Mouse (Mus musculus): ENCODE data around the gene Ccdc57. TPM values are rescaled to one million over a fixed set of nuclear protein-coding genes. Genes with fewer than 3 reads are reported as not detected.
"Not testable (repeated sequence)": the region's sequence is repeated elsewhere in the genome, so short reads cannot be mapped to it uniquely, and the experiment has no call there.

Ccdc57 gene
- total and polyA plus RNA-seq, 3 experiments = 2.5 to 4.2 (median 2.8) TPM

GRCm38 (mm10) chr11:120844329-120844728, 88.3 kb downstream of the Ccdc57 start:
- DNase-seq (ENCODE audit: low spot score) (no peak), ATAC-seq (ENCODE audit: extremely low read depth, insufficient number of reproducible peaks, low FRiP score, poor library complexity, severe bottlenecking) (no peak)
- H3K4me1 ChIP-seq (ENCODE audit: insufficient read depth, low read depth, low read length) = no peaks in the 10 kb centered on the region
- no peaks in the 10 kb centered on the region for H3K9me3 ChIP-seq (replicated peaks)
- H3K27me3 ChIP-seq (ENCODE audit: insufficient read depth, low read length) = peaks cover 5% of the 10 kb centered on the region; the same call in 1 of the 2 replicates
- TF ChIP-seq POLR2AphosphoS5 (IDR thresholded peaks at IDR 0.05; ENCODE audit: insufficient replicate concordance, low read depth, low read length) (no peak), GATA1 (IDR thresholded peaks at IDR 0.05; ENCODE audit: borderline replicate concordance, low read length) (no peak), CTCF (IDR thresholded peaks at IDR 0.05; ENCODE audit: low read depth, low read length) (no peak), TAL1 (conservative IDR thresholded peaks at IDR 0.05; ENCODE audit: low read depth, low read length) (no peak), GATA2 (IDR thresholded peaks at IDR 0.05; ENCODE audit: borderline replicate concordance, low read depth, low read length) (no peak)
- H3K36me3 ChIP-seq (replicated peaks) = peaks cover 3% of the 10 kb centered on the region
- no peak overlapping the region for H3K4me3 ChIP-seq (ENCODE audit: low read depth, low read length)

DNA sequence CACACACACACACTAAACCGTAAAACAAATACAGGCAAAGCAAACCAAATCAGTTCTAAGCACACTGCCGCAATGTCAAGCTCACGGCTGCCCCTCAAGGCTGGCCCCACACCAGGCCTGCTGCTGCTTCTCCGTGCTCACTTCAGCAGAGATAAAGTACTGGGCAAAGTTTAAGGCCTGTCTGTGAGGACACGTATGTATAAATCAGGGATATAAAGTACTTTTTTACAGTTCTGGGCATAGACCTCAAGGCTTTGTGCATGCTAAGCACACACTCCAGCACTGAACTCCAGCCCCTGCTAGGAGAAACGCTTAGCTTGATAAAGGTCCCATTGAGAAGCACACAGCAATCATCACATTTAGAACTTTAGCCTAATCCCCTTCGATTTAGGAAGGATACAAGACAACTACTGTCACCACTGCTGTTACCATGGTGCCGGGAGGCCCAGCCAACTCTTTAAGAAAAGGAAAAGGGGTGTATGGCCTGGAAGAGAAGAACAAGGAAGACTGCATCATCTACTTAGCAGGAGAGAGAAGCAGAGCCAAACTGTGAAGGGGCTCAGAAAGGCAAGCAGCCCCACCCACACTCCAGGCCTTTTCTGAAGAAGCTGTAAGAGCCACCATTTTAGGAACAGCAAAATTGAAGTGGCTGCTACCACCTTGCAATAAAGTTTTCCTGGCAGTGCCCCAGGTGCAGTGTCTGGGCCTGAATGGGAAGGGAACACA, 99.0 kb downstream of the Ccdc57 start:
- H3K9me3 ChIP-seq (replicated peaks) = no peaks in the 10 kb centered on the region
- ATAC-seq (ENCODE audit: extremely low read depth, insufficient number of reproducible peaks, low FRiP score, poor library complexity, severe bottlenecking) = no peak
- no peak for DNase-seq (ENCODE audit: low spot score)
- no peaks in the 10 kb centered on the region for H3K4me1 ChIP-seq (ENCODE audit: insufficient read depth, low read depth, low read length)
- peaks cover 21% of the 10 kb centered on the region for H3K27me3 ChIP-seq (ENCODE audit: insufficient read depth, low read length)
- H3K36me3 ChIP-seq (replicated peaks) = peaks cover 4% of the 10 kb centered on the region
- H3K4me3 ChIP-seq (ENCODE audit: low read depth, low read length) = no peak overlapping the region
- no peak for TF ChIP-seq TAL1 (conservative IDR thresholded peaks at IDR 0.05; ENCODE audit: low read depth, low read length)
- no peak for TF ChIP-seq GATA2 (IDR thresholded peaks at IDR 0.05; ENCODE audit: borderline replicate concordance, low read depth, low read length)

DNA sequence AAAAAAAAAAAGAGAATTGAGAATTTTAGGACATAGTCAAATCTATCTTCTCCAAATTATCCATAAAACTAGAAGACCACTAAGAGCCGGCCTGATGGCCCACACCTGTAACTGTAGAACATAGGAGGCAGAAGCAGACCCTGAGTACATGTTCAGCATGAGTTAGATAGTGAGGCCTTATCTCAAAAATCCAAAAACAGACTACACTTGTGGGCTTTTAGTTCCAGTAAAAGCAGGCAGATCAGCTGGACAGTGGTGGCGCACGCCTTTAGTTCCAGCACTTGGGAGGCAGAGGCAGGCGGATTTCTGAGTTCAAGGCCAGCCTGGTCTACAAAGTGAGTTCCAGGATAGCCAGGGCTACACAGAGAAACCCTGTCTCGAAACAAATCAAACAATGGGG, 99.7 kb downstream of the Ccdc57 start:
- H3K36me3 ChIP-seq (replicated peaks); H3K4me3 ChIP-seq (ENCODE audit: low read depth, low read length); H3K4me1 ChIP-seq (ENCODE audit: insufficient read depth, low read depth, low read length); H3K9me3 ChIP-seq (replicated peaks); ATAC-seq (ENCODE audit: extremely low read depth, insufficient number of reproducible peaks, low FRiP score, poor library complexity, severe bottlenecking); DNase-seq (ENCODE audit: low spot score): not testable (repeated sequence)
- H3K27me3 ChIP-seq (ENCODE audit: insufficient read depth, low read length) = peaks cover 29% of the 10 kb centered on the region

DNA sequence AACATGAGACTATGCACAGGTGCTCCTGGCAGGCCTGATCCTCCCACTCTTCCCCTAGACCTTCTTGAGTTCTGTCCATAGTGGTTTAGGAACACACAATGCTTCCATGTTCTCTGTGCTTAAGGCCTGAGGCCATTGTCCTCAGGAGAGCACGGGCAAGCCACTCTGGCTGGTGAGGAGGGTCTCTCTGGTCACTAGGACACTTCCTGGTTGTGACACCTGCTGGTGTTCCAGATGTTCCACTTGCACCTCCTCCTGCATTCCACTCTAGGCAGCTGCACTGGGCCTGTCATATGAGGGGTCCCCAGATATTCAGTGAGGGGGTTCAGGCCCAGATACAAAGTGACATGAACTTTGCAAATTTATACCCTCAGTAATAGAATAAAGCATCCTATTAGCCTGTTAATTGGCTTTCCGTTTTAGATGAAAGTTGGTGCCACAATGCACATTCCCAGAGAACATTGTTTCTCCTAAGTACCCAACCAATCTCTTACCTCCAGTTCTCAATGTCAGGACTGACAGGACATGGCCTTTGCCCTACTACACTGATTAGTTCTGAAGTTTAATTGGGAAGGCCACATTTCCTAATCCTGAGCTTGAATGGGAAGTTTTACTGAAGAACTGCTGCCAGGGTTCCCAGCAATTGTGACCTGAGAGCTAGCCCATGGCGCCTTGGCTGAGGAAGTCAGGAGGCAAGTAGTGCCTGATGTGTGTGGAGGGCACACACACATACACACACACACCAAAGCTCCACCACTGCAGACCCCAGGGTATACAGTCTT, 100.8 kb downstream of the Ccdc57 start:
- Histone ChIP-seq H3K4me3 (ENCODE audit: low read depth, low read length) (no peak overlapping the region), H3K4me1 (ENCODE audit: insufficient read depth, low read depth, low read length) (peaks cover 3% of the 10 kb centered on the region; the same call in 1 of the 2 replicates), H3K27me3 (ENCODE audit: insufficient read depth, low read length) (peaks cover 32% of the 10 kb centered on the region), H3K36me3 (replicated peaks) (peaks cover 4% of the 10 kb centered on the region), H3K9me3 (replicated peaks) (no peaks in the 10 kb centered on the region)
- DNase-seq (ENCODE audit: low spot score) = no peak
- ATAC-seq (ENCODE audit: extremely low read depth, insufficient number of reproducible peaks, low FRiP score, poor library complexity, severe bottlenecking) = no peak
- TF ChIP-seq GATA1 (IDR thresholded peaks at IDR 0.05; ENCODE audit: borderline replicate concordance, low read length) (no peak), TAL1 (conservative IDR thresholded peaks at IDR 0.05; ENCODE audit: low read depth, low read length) (no peak), POLR2AphosphoS5 (IDR thresholded peaks at IDR 0.05; ENCODE audit: insufficient replicate concordance, low read depth, low read length) (no peak)

- no peak for ATAC-seq (ENCODE audit: extremely low read depth, insufficient number of reproducible peaks, low FRiP score, poor library complexity, severe bottlenecking)
- peaks cover 32% of the 10 kb centered on the region for H3K27me3 ChIP-seq (ENCODE audit: insufficient read depth, low read length)
- no peak for DNase-seq (ENCODE audit: low spot score)
- H3K4me3 ChIP-seq (ENCODE audit: low read depth, low read length) = no peak overlapping the region
- H3K4me1 ChIP-seq (ENCODE audit: insufficient read depth, low read depth, low read length) = peaks cover 7% of the 10 kb centered on the region
- H3K36me3 ChIP-seq (replicated peaks) = peaks cover 12% of the 10 kb centered on the region
- TF ChIP-seq POLR2AphosphoS5 (IDR thresholded peaks at IDR 0.05; ENCODE audit: insufficient replicate concordance, low read depth, low read length) (no peak), CTCF (IDR thresholded peaks at IDR 0.05; ENCODE audit: low read depth, low read length) (no peak), GATA2 (IDR thresholded peaks at IDR 0.05; ENCODE audit: borderline replicate concordance, low read depth, low read length) (no peak), GATA1 (IDR thresholded peaks at IDR 0.05; ENCODE audit: borderline replicate concordance, low read length) (no peak), TAL1 (conservative IDR thresholded peaks at IDR 0.05; ENCODE audit: low read depth, low read length) (no peak)
- no peaks in the 10 kb centered on the region for H3K9me3 ChIP-seq (replicated peaks)
These were observed 102.0 kb downstream of the Ccdc57 start for GRCm38 (mm10) chr11:120830686-120831085.

DNA sequence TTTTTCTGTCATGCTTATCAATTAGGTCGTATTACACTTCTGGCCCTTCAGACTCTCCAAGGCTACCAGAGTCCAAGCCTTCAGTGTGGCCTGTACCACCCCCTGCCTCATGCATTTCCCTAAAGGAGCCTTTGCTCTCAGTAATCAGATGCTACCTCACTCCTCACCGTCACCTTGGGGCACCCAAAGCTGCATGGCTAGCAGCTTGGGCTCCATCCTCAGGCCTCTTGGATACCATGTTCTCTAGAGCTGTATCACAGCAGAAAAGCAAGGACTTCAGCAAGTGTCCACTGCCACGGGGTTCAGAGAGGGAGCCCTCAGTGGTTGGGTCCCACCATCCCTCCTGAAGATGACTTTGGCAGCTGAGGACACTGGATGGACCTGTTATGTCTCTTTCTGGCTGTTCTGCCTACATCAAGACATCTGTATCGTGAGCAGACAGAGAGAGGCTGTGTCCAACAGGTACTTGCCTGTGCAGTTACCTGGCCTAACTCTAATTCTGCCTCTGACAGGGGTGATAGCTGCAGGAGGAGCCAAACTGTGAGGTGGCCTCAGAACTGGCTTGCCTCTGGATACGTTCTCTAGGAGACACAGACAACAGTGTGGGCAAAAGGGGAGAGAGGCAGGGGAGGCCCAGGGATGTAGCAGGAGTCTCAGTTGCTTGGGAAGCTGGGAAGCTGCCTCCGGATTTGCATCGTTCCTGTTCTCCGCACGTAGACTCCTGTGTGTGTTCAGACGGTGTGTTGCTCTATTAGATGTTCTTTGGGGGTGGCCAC, 102.7 kb downstream of the Ccdc57 start:
- TF ChIP-seq GATA1 (IDR thresholded peaks at IDR 0.05; ENCODE audit: borderline replicate concordance, low read length) (no peak), TAL1 (conservative IDR thresholded peaks at IDR 0.05; ENCODE audit: low read depth, low read length) (no peak), CTCF (IDR thresholded peaks at IDR 0.05; ENCODE audit: low read depth, low read length) (no peak), POLR2AphosphoS5 (IDR thresholded peaks at IDR 0.05; ENCODE audit: insufficient replicate concordance, low read depth, low read length) (no peak), GATA2 (IDR thresholded peaks at IDR 0.05; ENCODE audit: borderline replicate concordance, low read depth, low read length) (no peak)
- Histone ChIP-seq H3K4me3 (ENCODE audit: low read depth, low read length) (no peak overlapping the region), H3K4me1 (ENCODE audit: insufficient read depth, low read depth, low read length) (peaks cover 15% of the 10 kb centered on the region), H3K27me3 (ENCODE audit: insufficient read depth, low read length) (peaks cover 32% of the 10 kb centered on the region), H3K9me3 (replicated peaks) (no peaks in the 10 kb centered on the region), H3K36me3 (replicated peaks) (peaks cover 12% of the 10 kb centered on the region)
- DNase-seq (ENCODE audit: low spot score) (no peak), ATAC-seq (ENCODE audit: extremely low read depth, insufficient number of reproducible peaks, low FRiP score, poor library complexity, severe bottlenecking) (no peak)
